ENCODE assay signal across 8 mouse cellular contexts in genomic region chr11:3292062-3292421, GRCm38 (mm10). TPM values are rescaled to one million over a fixed set of nuclear protein-coding genes. Genes with fewer than 3 reads are reported as not detected.
DNase-seq lines count a peak whose midpoint lies in the region; TF ChIP-seq lines count a peak whose summit lies in the region.

No protein-coding gene starts in this region.

- DNase-seq in A20 (ENCODE audit: low read depth, low spot score) (peak; percentile 69), MEL (ENCODE audit: low read depth, low spot score) (peak; percentile 89)
- DNase-seq in heart, adult 8-10 months (ENCODE audit: low spot score), result peak; percentile 26
- peak; percentile 65 for DNase-seq in kidney, adult 9 months
- peak; percentile 56 for DNase-seq in lung, postnatal 14 days
- DNase-seq in frontal cortex, postnatal 25 days (ENCODE audit: low spot score in 2 of 2), result no peak

- TF ChIP-seq EP300 in MEL (IDR thresholded peaks at IDR 0.05; ENCODE audit: low read depth in 1 of 2, low read length in 2 of 2), result peak in 1 of 2 experiments; percentile 18; a peak in 1 of 4 replicates

- H3K4me1 ChIP-seq in MEL (ENCODE audit: control insufficient read depth in 1 of 2, insufficient read depth in 2 of 2, low read length in 2 of 2), result peaks cover 3 to 39% of the 10 kb centered on the region in 2 experiments
- H3K4me1 ChIP-seq in cortical plate, adult 2 months (ENCODE audit: control insufficient read depth, insufficient read depth, low read length), result peaks cover 4% of the 10 kb centered on the region; the same call in 1 of the 2 replicates
- H3K4me1 ChIP-seq in small intestine, adult 2 months (ENCODE audit: control insufficient read depth, insufficient read depth, insufficient read length, low read length), result peaks cover 11% of the 10 kb centered on the region

- no peak for TF ChIP-seq CTCF in MEL (IDR thresholded peaks at IDR 0.05 in 2 of 3, conservative IDR thresholded peaks at IDR 0.05 in 1 of 3; ENCODE audit: control insufficient read depth in 1 of 3, insufficient read depth in 1 of 3, low read depth in 2 of 3, low read length in 3 of 3, poor library complexity in 1 of 3, severe bottlenecking in 1 of 3)
- no peak for TF ChIP-seq CTCF in cortical plate, adult 2 months (IDR thresholded peaks at IDR 0.05; ENCODE audit: extremely low read depth, insufficient read depth, low read length)
- TF ChIP-seq CTCF in small intestine, adult 2 months (IDR thresholded peaks at IDR 0.05; ENCODE audit: extremely low read depth, insufficient read length, insufficient replicate concordance, low read depth, low read length), result no peak

- 2% methylated on average over 8 of the region's 8 CpGs for WGBS in small intestine, adult 2 months

- H3K36me3 ChIP-seq in MEL (ENCODE audit: control insufficient read depth in 1 of 2, insufficient read depth in 2 of 2, low read length in 2 of 2), result peaks cover 4 to 27% of the 10 kb centered on the region in 2 experiments
- peaks cover 6% of the 10 kb centered on the region; the same call in 1 of the 2 replicates for H3K36me3 ChIP-seq in small intestine, adult 2 months (ENCODE audit: control insufficient read depth, insufficient read depth, low read length)

- no peaks in the 10 kb centered on the region for H3K9me3 ChIP-seq in MEL (replicated peaks; ENCODE audit: insufficient read depth, low read length)

- H3K9ac ChIP-seq in MEL (ENCODE audit: control insufficient read depth, low read depth, low read length, poor library complexity, severe bottlenecking), result peak overlapping the region; percentile 98

- peak overlapping the region; percentile 64 for H3K27ac ChIP-seq in MEL (ENCODE audit: control insufficient read depth, low read depth, low read length)
- H3K27ac ChIP-seq in cortical plate, adult 2 months (ENCODE audit: insufficient read depth, low read length), result peak overlapping the region; percentile 32
- no peak overlapping the region for H3K27ac ChIP-seq in small intestine, adult 2 months (ENCODE audit: insufficient read depth, low read depth, low read length)

- TF ChIP-seq RAD21 in MEL (IDR thresholded peaks at IDR 0.05; ENCODE audit: low read depth, low read length), result no peak

- peak overlapping the region; percentile 77 to 90 for H3K4me3 ChIP-seq in MEL (ENCODE audit: control insufficient read depth in 1 of 2, insufficient read depth in 1 of 2, low read depth in 2 of 2, low read length in 2 of 2)
- H3K4me3 ChIP-seq in cortical plate, adult 2 months (ENCODE audit: insufficient read depth, low read length), result peak overlapping the region; percentile 83
- H3K4me3 ChIP-seq in small intestine, adult 2 months (ENCODE audit: low read depth, low read length), result peak overlapping the region; percentile 91

- peaks cover 60% of the 10 kb centered on the region for H3K79me2 ChIP-seq in MEL (ENCODE audit: control insufficient read depth, insufficient read depth, low read length, poor library complexity)

- no peaks in the 10 kb centered on the region for H3K27me3 ChIP-seq in MEL (ENCODE audit: control insufficient read depth in 1 of 2, insufficient read depth in 2 of 2, low read length in 2 of 2)
- H3K27me3 ChIP-seq in small intestine, adult 2 months (ENCODE audit: control insufficient read depth, insufficient read depth, low read length), result no peaks in the 10 kb centered on the region

- peak; percentile 51 to 78; a peak in 3 of 4 replicates for TF ChIP-seq POLR2A in MEL (IDR thresholded peaks at IDR 0.05; ENCODE audit: control insufficient read depth in 1 of 2, insufficient read depth in 1 of 2, low read depth in 1 of 2, low read length in 2 of 2, poor library complexity in 1 of 2)
- TF ChIP-seq POLR2A in cortical plate, adult 2 months (IDR thresholded peaks at IDR 0.05; ENCODE audit: extremely low read depth, insufficient read depth, low read length), result no peak
- no peak for TF ChIP-seq POLR2A in small intestine, adult 2 months (IDR thresholded peaks at IDR 0.05; ENCODE audit: low read depth, low read length)

TF ChIP-seq in MEL, 35 proteins besides CTCF, POLR2A, EP300 and RAD21:
- TF ChIP-seq SIN3A (IDR thresholded peaks at IDR 0.05; ENCODE audit: low read length) (peak; percentile 79), ELF1 (IDR thresholded peaks at IDR 0.05; ENCODE audit: low read depth, low read length) (peak; percentile 67; the same call in 1 of the 2 replicates), ZC3H11A (IDR thresholded peaks at IDR 0.05; ENCODE audit: low read depth, low read length) (no peak), NRF1 (IDR thresholded peaks at IDR 0.05; ENCODE audit: insufficient read depth, low read depth, low read length, poor library complexity, severe bottlenecking) (no peak), MXI1 (IDR thresholded peaks at IDR 0.05; ENCODE audit: low read depth, low read length) (no peak; the same call in 1 of the 2 replicates), NELFE (IDR thresholded peaks at IDR 0.05; ENCODE audit: low read depth, low read length) (peak; percentile 39), ZKSCAN1 (IDR thresholded peaks at IDR 0.05; ENCODE audit: low read depth, low read length) (no peak), HCFC1 (IDR thresholded peaks at IDR 0.05; ENCODE audit: low read depth, low read length) (peak; percentile 70; the same call in 1 of the 2 replicates), BHLHE40 (IDR thresholded peaks at IDR 0.05; ENCODE audit: borderline replicate concordance, low read depth, low read length) (no peak), TBP (IDR thresholded peaks at IDR 0.05; ENCODE audit: low read depth, low read length) (peak; percentile 80; the same call in 1 of the 2 replicates), MAX (IDR thresholded peaks at IDR 0.05; ENCODE audit: low read length) (peak; percentile 68), MAZ (IDR thresholded peaks at IDR 0.05; ENCODE audit: low read depth, low read length) (peak; percentile 37; the same call in 1 of the 2 replicates), CHD2 (IDR thresholded peaks at IDR 0.05; ENCODE audit: low read length) (no peak), UBTF (IDR thresholded peaks at IDR 0.05; ENCODE audit: borderline replicate concordance, insufficient read depth, low read depth, low read length) (peak; percentile 77; the same call in 1 of the 2 replicates), E2F4 (IDR thresholded peaks at IDR 0.05; ENCODE audit: borderline replicate concordance, low read depth, low read length) (peak; percentile 48; the same call in 1 of the 2 replicates), USF1 (IDR thresholded peaks at IDR 0.05; ENCODE audit: low read depth, low read length) (peak; percentile 54; the same call in 1 of the 2 replicates), KAT2A (conservative IDR thresholded peaks at IDR 0.05; ENCODE audit: low read depth, low read length) (no peak), TCF12 (IDR thresholded peaks at IDR 0.05; ENCODE audit: low read depth, low read length) (no peak; the same call in 1 of the 2 replicates), GATA1 (IDR thresholded peaks at IDR 0.05; ENCODE audit: low read depth, low read length) (no peak)
TF ChIP-seq in MEL: peak in this region for 10.

RNA-seq across cellular contexts. Expression of gene Patz1, which starts 3.4 kb away (rescaled TPM):
- 52.0 and 63.1 TPM in 2 replicates for total RNA-seq in MEL (2012; rRNA removed)
- 10 to 100 TPM in 1 of 2 experiments, not detected in 1; 63.5 TPM for polyA plus RNA-seq in MEL (2012; ENCODE audit: insufficient read depth in 1 of 2, insufficient read length in 2 of 2, low read depth in 1 of 2, low replicate concordance in 2 of 2, missing spikeins in 1 of 2)
- polyA plus RNA-seq in cortical plate, adult 2 months (2012; rRNA removed), result 29.0 and 30.1 TPM in 2 replicates
- total RNA-seq in heart, adult 8-10 months (2022), result 10 to 100 TPM; 21.3 to 33.6 (median 25.4) TPM
- 7.8 and 15.1 TPM in 2 replicates for polyA plus RNA-seq in small intestine, adult 2 months (2012; rRNA removed)

RNA-seq across cellular contexts. Expression of gene Drg1, which starts 25.8 kb away (rescaled TPM):
- 204 and 212 TPM in 2 replicates for total RNA-seq in MEL (2012; rRNA removed)
- 1,000 to 10,000 TPM in 1 of 2 experiments, 100 to 1,000 TPM in 1; 161 to 1,664 TPM for polyA plus RNA-seq in MEL (2012; ENCODE audit: insufficient read depth in 1 of 2, insufficient read length in 2 of 2, low read depth in 1 of 2, low replicate concordance in 2 of 2, missing spikeins in 1 of 2)
- polyA plus RNA-seq in cortical plate, adult 2 months (2012; rRNA removed), result 77.1 and 88.5 TPM in 2 replicates
- 10 to 100 TPM; 53.6 to 60.6 (median 58.8) TPM for total RNA-seq in heart, adult 8-10 months (2022)
- polyA plus RNA-seq in small intestine, adult 2 months (2012; rRNA removed), result 4.7 and 9.6 TPM in 2 replicates

RNA-seq across cellular contexts. Expression of gene Pik3ip1, which starts 38.2 kb away (rescaled TPM):
- 0.88 and 1.7 TPM in 2 replicates for total RNA-seq in MEL (2012; rRNA removed)
- 1 to 10 TPM in 1 of 2 experiments, not detected in 1; 2.7 TPM for polyA plus RNA-seq in MEL (2012; ENCODE audit: insufficient read depth in 1 of 2, insufficient read length in 2 of 2, low read depth in 1 of 2, low replicate concordance in 2 of 2, missing spikeins in 1 of 2)
- 41.3 and 42.6 TPM in 2 replicates for polyA plus RNA-seq in cortical plate, adult 2 months (2012; rRNA removed)
- 10 to 100 TPM; 37.3 to 67.8 (median 56.9) TPM for total RNA-seq in heart, adult 8-10 months (2022)
- 6.4 and 11.0 TPM in 2 replicates for polyA plus RNA-seq in small intestine, adult 2 months (2012; rRNA removed)

Comparison
In these comparisons a context has a peak if more than half of its experiments do, and no peak if none do; other contexts are left out.
1. DNase-seq: peak in A20 (single experiment), MEL (single experiment), heart, adult 8-10 months (single experiment), kidney, adult 9 months (single experiment) and lung, postnatal 14 days (single experiment); none in frontal cortex, postnatal 25 days (0 of 2).
2. POLR2A ChIP-seq: peak in MEL (2 of 2); none in cortical plate, adult 2 months (single experiment) and small intestine, adult 2 months (single experiment).
3. Peak in every context shown above with its lines, with median percentiles within 50 percentile points of each other: H3K4me3 ChIP-seq.